Mouse (Mus musculus): ENCODE measurements around the gene Ctnna3.

DNA sequence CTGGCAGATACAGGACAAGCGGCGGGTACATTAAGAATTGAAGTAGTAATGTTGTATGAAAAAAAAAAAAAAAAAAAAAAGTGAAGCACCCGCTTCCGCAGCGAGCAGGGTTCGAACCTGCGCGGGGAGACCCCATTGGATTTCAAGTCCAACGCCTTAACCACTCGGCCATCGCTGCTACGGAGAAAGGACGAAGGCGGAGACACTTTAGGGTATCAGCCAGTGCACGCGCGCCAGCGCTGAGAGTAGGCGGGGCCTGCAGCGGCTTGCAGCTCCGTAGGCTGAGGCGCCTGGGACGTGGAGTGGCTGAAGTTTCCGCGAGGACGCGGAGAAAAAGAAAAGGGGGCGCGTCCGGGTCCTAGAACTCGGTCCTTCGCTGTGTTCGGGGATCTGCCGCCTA is 518 bp upstream of the Ctnna3 start:
- TF ChIP-seq CTCF (IDR thresholded peaks at IDR 0.05; ENCODE audit: extremely low read depth, insufficient read depth, low read length) (no peak), POLR2A (IDR thresholded peaks at IDR 0.05; ENCODE audit: extremely low read depth, insufficient read depth, low read length) (no peak)
